ENCODE assay signal across 7 mouse cellular contexts in the genomic region with DNA sequence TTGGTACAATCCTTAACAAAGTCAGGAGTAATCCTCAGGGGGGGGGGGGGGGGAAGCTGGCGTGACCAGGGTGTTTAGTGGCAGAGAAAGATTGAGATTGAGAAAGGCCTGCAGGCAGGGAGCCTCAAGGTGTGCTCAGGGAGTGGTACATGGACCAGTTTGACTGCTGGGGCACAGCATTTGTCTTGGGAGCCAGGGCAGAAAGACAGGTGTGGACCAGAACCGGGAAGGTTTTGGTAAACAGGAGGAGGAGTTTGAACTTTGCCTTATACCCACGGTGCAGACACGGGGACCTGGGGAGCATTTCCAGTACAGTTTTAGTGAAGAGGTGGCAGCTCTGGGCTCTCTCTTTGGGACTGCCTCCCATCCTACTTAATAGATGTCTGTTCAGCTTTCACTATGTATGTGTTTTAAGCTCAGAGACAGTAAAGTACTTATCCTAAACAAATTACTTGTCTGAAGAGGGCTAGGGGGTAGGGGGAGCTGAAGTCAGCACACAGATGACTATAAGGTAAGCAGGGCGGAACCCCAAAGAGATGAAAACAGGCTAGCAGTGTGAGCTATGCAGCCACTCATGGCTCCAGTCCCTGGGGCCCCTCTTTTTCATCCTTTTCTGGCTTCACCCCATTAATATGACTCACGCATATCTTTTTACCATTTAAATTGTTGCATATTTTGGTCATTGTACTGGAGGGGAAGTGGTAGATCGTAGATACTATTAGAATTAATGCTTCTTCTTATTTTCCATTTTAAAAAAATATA. TPM values are rescaled to one million over a fixed set of nuclear protein-coding genes. Genes with fewer than 3 reads are reported as not detected.
DNase-seq lines count a peak whose midpoint lies in the region; ATAC-seq and TF ChIP-seq lines count a peak whose summit lies in the region.

No protein-coding gene starts in this region.

- no peak for TF ChIP-seq CTCF in lung, postnatal 0 days (IDR thresholded peaks at IDR 0.05)
- TF ChIP-seq CTCF in stomach, postnatal 0 days (IDR thresholded peaks at IDR 0.05; ENCODE audit: low read depth): no peak

- H3K27ac ChIP-seq in lung, postnatal 0 days (ENCODE audit: low read length): peak overlapping the region; percentile 91
- H3K27ac ChIP-seq in forebrain, embryonic 15.5 days (replicated peaks): no peak overlapping the region
- H3K27ac ChIP-seq in liver, embryonic 11.5 days (ENCODE audit: low read depth, low read length): no peak overlapping the region
- peak overlapping the region; percentile 67 for H3K27ac ChIP-seq in stomach, postnatal 0 days (replicated peaks)

- WGBS in lung, postnatal 0 days: 47% methylated on average over 6 of the region's 7 CpGs
- WGBS in forebrain, embryonic 15.5 days: 46% methylated on average over 7 of the region's 7 CpGs
- WGBS in liver, embryonic 11.5 days: 41% methylated on average over 7 of the region's 7 CpGs
- 34% methylated on average over 7 of the region's 7 CpGs for WGBS in stomach, postnatal 0 days

- TF ChIP-seq EP300 in lung, postnatal 0 days (IDR thresholded peaks at IDR 0.05): no peak
- no peak for TF ChIP-seq EP300 in stomach, postnatal 0 days (optimal IDR thresholded peaks at IDR 0.05)

- H3K4me3 ChIP-seq in lung, postnatal 0 days (ENCODE audit: low read depth, low read length): peak overlapping the region; percentile 57
- H3K4me3 ChIP-seq in forebrain, embryonic 15.5 days: peak overlapping the region; percentile 43
- H3K4me3 ChIP-seq in liver, embryonic 11.5 days (ENCODE audit: low read depth, low read length): peak overlapping the region; percentile 56
- peak overlapping the region; percentile 60 for H3K4me3 ChIP-seq in stomach, postnatal 0 days (ENCODE audit: low read depth, low read length)

- H3K27me3 ChIP-seq in lung, postnatal 0 days (replicated peaks; ENCODE audit: insufficient read depth, low read length): no peaks in the 10 kb centered on the region
- 0 out of 2 replicates have a peak, but pooled peaks cover 3% of the 10 kb centered on the region for H3K27me3 ChIP-seq in forebrain, embryonic 15.5 days
- H3K27me3 ChIP-seq in liver, embryonic 11.5 days (replicated peaks; ENCODE audit: control insufficient read depth, insufficient read depth, low read length): no peaks in the 10 kb centered on the region
- H3K27me3 ChIP-seq in stomach, postnatal 0 days (ENCODE audit: control insufficient read depth, insufficient read depth, low read length): no peaks in the 10 kb centered on the region

- DNase-seq in lung, postnatal 0 days (ENCODE audit: low spot score): no peak
- DNase-seq in lung, postnatal 36 days: no peak
- no peak for DNase-seq in liver, embryonic 11.5 days (ENCODE audit: low spot score)
- no peak for DNase-seq in stomach, postnatal 0 days (ENCODE audit: low spot score)
- no peak for DNase-seq in natural killer cell, adult 2 months (ENCODE audit: low spot score in 2 of 2)
- DNase-seq in left cerebral cortex, adult 9 months (ENCODE audit: low spot score in 2 of 2): no peak

- H3K36me3 ChIP-seq in lung, postnatal 0 days (ENCODE audit: insufficient read depth, low read length): no peaks in the 10 kb centered on the region
- H3K36me3 ChIP-seq in forebrain, embryonic 15.5 days: no peaks in the 10 kb centered on the region
- no peaks in the 10 kb centered on the region for H3K36me3 ChIP-seq in liver, embryonic 11.5 days (ENCODE audit: control insufficient read depth, insufficient read depth, low read length)
- H3K36me3 ChIP-seq in stomach, postnatal 0 days (ENCODE audit: control insufficient read depth, insufficient read depth, low read length): no peaks in the 10 kb centered on the region

- H3K9me3 ChIP-seq in lung, postnatal 0 days (ENCODE audit: low read length): no peaks in the 10 kb centered on the region
- H3K9me3 ChIP-seq in forebrain, embryonic 15.5 days: no peaks in the 10 kb centered on the region
- H3K9me3 ChIP-seq in liver, embryonic 11.5 days (ENCODE audit: control insufficient read depth, low read length): no peaks in the 10 kb centered on the region
- H3K9me3 ChIP-seq in stomach, postnatal 0 days (ENCODE audit: control insufficient read depth, low read length): no peaks in the 10 kb centered on the region

- peaks cover 14% of the 10 kb centered on the region for H3K4me1 ChIP-seq in lung, postnatal 0 days (ENCODE audit: insufficient read depth, low read depth, low read length)
- H3K4me1 ChIP-seq in forebrain, embryonic 15.5 days: peaks cover 14% of the 10 kb centered on the region
- no peaks in the 10 kb centered on the region for H3K4me1 ChIP-seq in liver, embryonic 11.5 days (replicated peaks; ENCODE audit: control insufficient read depth, insufficient read depth, low read length)
- H3K4me1 ChIP-seq in stomach, postnatal 0 days (replicated peaks; ENCODE audit: control insufficient read depth, insufficient read depth): peaks cover 10% of the 10 kb centered on the region; the same call in 1 of the 2 replicates

- H3K4me2 ChIP-seq in lung, postnatal 0 days (replicated peaks; ENCODE audit: low read depth, low read length): peak overlapping the region; percentile 87
- H3K4me2 ChIP-seq in forebrain, embryonic 15.5 days (replicated peaks): peak overlapping the region; percentile 91
- peak overlapping the region; percentile 95 for H3K4me2 ChIP-seq in liver, embryonic 11.5 days
- H3K4me2 ChIP-seq in stomach, postnatal 0 days (replicated peaks; ENCODE audit: low read depth): peak overlapping the region; percentile 87

- no peak overlapping the region; the same call in 1 of the 2 replicates for H3K9ac ChIP-seq in lung, postnatal 0 days (replicated peaks; ENCODE audit: low read depth)
- 0 out of 2 replicates have a peak overlapping the region, but pooled peaks have one; percentile 36 for H3K9ac ChIP-seq in forebrain, embryonic 15.5 days (replicated peaks)
- H3K9ac ChIP-seq in liver, embryonic 11.5 days (ENCODE audit: low read depth, low read length): 0 out of 2 replicates have a peak overlapping the region, but pooled peaks have one; percentile 51
- peak overlapping the region; percentile 73; the same call in 1 of the 2 replicates for H3K9ac ChIP-seq in stomach, postnatal 0 days (ENCODE audit: low read length)

- ATAC-seq in lung, postnatal 0 days: no peak
- ATAC-seq in forebrain, embryonic 15.5 days (replicated peaks): peak; percentile 21; the same call in 1 of the 2 replicates
- no peak for ATAC-seq in liver, embryonic 11.5 days (replicated peaks; ENCODE audit: low FRiP score)
- ATAC-seq in stomach, postnatal 0 days (ENCODE audit: low FRiP score, low TSS enrichment): peak; percentile 67

RNA-seq across cellular contexts. Expression of a gene that starts 0.8 kb away (rescaled TPM):
- 21.8 TPM in 2 replicates for polyA plus RNA-seq in lung, postnatal 0 days (2015; fragmentation: Nextera tagmentation; extraction: Ambion mirVana)
- polyA plus RNA-seq in forebrain, embryonic 15.5 days (2015; fragmentation: Nextera tagmentation; extraction: Ambion mirVana): 0.14 and 0.20 TPM in 2 replicates
- 1.1 and 1.4 TPM in 2 replicates for polyA plus RNA-seq in liver, embryonic 11.5 days (2014; fragmentation: Nextera tagmentation; extraction: Ambion mirVana)
- 19.9 and 20.1 TPM in 2 replicates for polyA plus RNA-seq in stomach, postnatal 0 days (2015; fragmentation: Nextera tagmentation; extraction: Ambion mirVana)

RNA-seq across cellular contexts. Expression of a gene that starts 24.4 kb away (rescaled TPM):
- 166 and 183 TPM in 2 replicates for polyA plus RNA-seq in lung, postnatal 0 days (2015; fragmentation: Nextera tagmentation; extraction: Ambion mirVana)
- 33.1 and 37.6 TPM in 2 replicates for polyA plus RNA-seq in forebrain, embryonic 15.5 days (2015; fragmentation: Nextera tagmentation; extraction: Ambion mirVana)
- 113 TPM in 2 replicates for polyA plus RNA-seq in liver, embryonic 11.5 days (2014; fragmentation: Nextera tagmentation; extraction: Ambion mirVana)
- 60.5 and 68.0 TPM in 2 replicates for polyA plus RNA-seq in stomach, postnatal 0 days (2015; fragmentation: Nextera tagmentation; extraction: Ambion mirVana)

RNA-seq across cellular contexts. Expression of a gene that starts 26.2 kb away (rescaled TPM):
- polyA plus RNA-seq in lung, postnatal 0 days (2015; fragmentation: Nextera tagmentation; extraction: Ambion mirVana): 0.15 TPM in 1 of 2 replicates, not detected in the other
- polyA plus RNA-seq in forebrain, embryonic 15.5 days (2015; fragmentation: Nextera tagmentation; extraction: Ambion mirVana): not detected in 2 replicates
- not detected in 2 replicates for polyA plus RNA-seq in liver, embryonic 11.5 days (2014; fragmentation: Nextera tagmentation; extraction: Ambion mirVana)
- not detected in 2 replicates for polyA plus RNA-seq in stomach, postnatal 0 days (2015; fragmentation: Nextera tagmentation; extraction: Ambion mirVana)

RNA-seq across cellular contexts. Expression of a gene that starts 31.4 kb away (rescaled TPM):
- 0.18 TPM in 1 of 2 replicates, not detected in the other for polyA plus RNA-seq in lung, postnatal 0 days (2015; fragmentation: Nextera tagmentation; extraction: Ambion mirVana)
- not detected in 2 replicates for polyA plus RNA-seq in forebrain, embryonic 15.5 days (2015; fragmentation: Nextera tagmentation; extraction: Ambion mirVana)
- not detected in 2 replicates for polyA plus RNA-seq in liver, embryonic 11.5 days (2014; fragmentation: Nextera tagmentation; extraction: Ambion mirVana)
- not detected in 2 replicates for polyA plus RNA-seq in stomach, postnatal 0 days (2015; fragmentation: Nextera tagmentation; extraction: Ambion mirVana)

RNA-seq across cellular contexts. Expression of a gene that starts 49.4 kb away (rescaled TPM):
- not detected in 2 replicates for polyA plus RNA-seq in lung, postnatal 0 days (2015; fragmentation: Nextera tagmentation; extraction: Ambion mirVana)
- 5.4 and 6.2 TPM in 2 replicates for polyA plus RNA-seq in forebrain, embryonic 15.5 days (2015; fragmentation: Nextera tagmentation; extraction: Ambion mirVana)
- 0.04 and 0.08 TPM in 2 replicates for polyA plus RNA-seq in liver, embryonic 11.5 days (2014; fragmentation: Nextera tagmentation; extraction: Ambion mirVana)
- 0.10 and 0.12 TPM in 2 replicates for polyA plus RNA-seq in stomach, postnatal 0 days (2015; fragmentation: Nextera tagmentation; extraction: Ambion mirVana)

Comparison
In these comparisons a context has a peak if more than half of its experiments do, and no peak if none do; other contexts are left out.
1. ATAC-seq: peak in forebrain, embryonic 15.5 days (single experiment) and stomach, postnatal 0 days (single experiment); none in lung, postnatal 0 days (single experiment) and liver, embryonic 11.5 days (single experiment).
2. H3K27ac ChIP-seq: peak in lung, postnatal 0 days (single experiment) and stomach, postnatal 0 days (single experiment); none in forebrain, embryonic 15.5 days (single experiment) and liver, embryonic 11.5 days (single experiment).
3. Peak in every context shown above with its lines, with median percentiles within 50 percentile points of each other: H3K4me2 ChIP-seq and H3K4me3 ChIP-seq.